Mouse (Mus musculus) neural tube, embryonic 14.5 days (tissue): ENCODE measurements around the gene Nell1. TPM values are rescaled to one million over a fixed set of nuclear protein-coding genes. Genes with fewer than 3 reads are reported as not detected.

Experiments
- ATAC-seq: fragments of 200-750 bp; cut with Nextera tagmentation; 2 replicates; pipeline ENCODE4 v1.8.0; 2017; ENCODE audit warnings: low read depth, mild to moderate bottlenecking, moderate TSS enrichment, moderate library complexity
- H3K27ac ChIP-seq: fragments of 300-500 bp; sonication (generic); 2 replicates; pipeline ENCODE4 v1.5.1; 2014; ENCODE audit warnings: low read depth, mild to moderate bottlenecking, control low read depth, low read length, moderate library complexity, mixed read lengths
- H3K27me3 ChIP-seq: fragments of 300-500 bp; sonication (generic); 2 replicates; pipeline ENCODE4 v1.6.1; 2014; ENCODE audit warnings: low read length; ENCODE audit not compliant: control insufficient read depth, insufficient read depth
- H3K36me3 ChIP-seq: fragments of 300-500 bp; sonication (generic); 2 replicates; pipeline ENCODE4 v1.6.1; 2014; ENCODE audit warnings: low read length, mixed read lengths; ENCODE audit not compliant: control insufficient read depth, insufficient read depth
- H3K4me1 ChIP-seq: fragments of 300-500 bp; sonication (generic); 2 replicates; pipeline ENCODE4 v1.6.1; 2014; ENCODE audit warnings: low read length; ENCODE audit not compliant: control insufficient read depth, insufficient read depth
- H3K4me2 ChIP-seq: fragments of 300-500 bp; sonication (generic); 2 replicates; pipeline ENCODE4 v1.6.1; 2014; ENCODE audit warnings: mild to moderate bottlenecking, low read depth, low read length, control low read depth
- H3K4me3 ChIP-seq: fragments of 300-500 bp; sonication (generic); 2 replicates; pipeline ENCODE4 v1.5.1; 2014; ENCODE audit warnings: low read depth, low read length, control low read depth, mixed read lengths
- H3K9ac ChIP-seq: fragments of 300-500 bp; sonication (generic); replicated peaks from 2 replicates; pipeline ENCODE4 v1.6.1; 2014; ENCODE audit warnings: low read depth, mild to moderate bottlenecking, control low read depth, low read length, mixed read lengths
- H3K9me3 ChIP-seq: fragments of 300-500 bp; sonication (generic); 2 replicates; pipeline ENCODE4 v1.6.1; 2016; ENCODE audit warnings: low read length; ENCODE audit not compliant: control insufficient read depth
- WGBS: fragments of 180-500 bp; shearing (Covaris S2); extraction: QIAGEN DNeasy Blood & Tissue Kit; methylation state at CpG from one replicate; pipeline ENCODE4 v1.1.7; 2014; 5-methylcytosine and 5-hydroxymethylcytosine counted together
- polyA plus RNA-seq: library from polyadenylated mRNA; unstranded; fragments of >200 nt; fragmentation: Nextera tagmentation; extraction: Ambion mirVana; gene quantifications from 2 replicates; pipeline ENCODE4 v1.2.1, GENCODE M21; 2014

Nell1 gene
- polyA plus RNA-seq, 1 experiment from 2014 or later: 51.3 TPM

- no peaks in the 10 kb centered on the region for H3K4me1 ChIP-seq
- H3K27me3 ChIP-seq: no peaks in the 10 kb centered on the region
- no peak overlapping the region for H3K9ac ChIP-seq
- no peak overlapping the region for H3K4me3 ChIP-seq
- H3K4me2 ChIP-seq: no peak overlapping the region
- H3K9me3 ChIP-seq: no peaks in the 10 kb centered on the region
- no peaks in the 10 kb centered on the region for H3K36me3 ChIP-seq
- H3K27ac ChIP-seq: no peak overlapping the region
- no peak for ATAC-seq
- 48% methylated on average over 2 of the region's 2 CpGs for WGBS
Measured at GRCm38 (mm10) chr7:50005268-50005667, 30.6 kb downstream of the Nell1 start.

- Histone ChIP-seq H3K4me2 (no peak overlapping the region), H3K4me3 (no peak overlapping the region), H3K27ac (no peak overlapping the region), H3K27me3 (no peaks in the 10 kb centered on the region), H3K9me3 (no peaks in the 10 kb centered on the region), H3K9ac (no peak overlapping the region), H3K36me3 (no peaks in the 10 kb centered on the region), H3K4me1 (no peaks in the 10 kb centered on the region)
- WGBS: 78% methylated on average over 13 of the region's 13 CpGs
- no peak for ATAC-seq
Measured at GRCm38 (mm10) chr7:50035187-50036153, 60.8 kb downstream of the Nell1 start.

GRCm38 (mm10) chr7:50041112-50041511 lies 66.4 kb downstream of the Nell1 start:
- no peaks in the 10 kb centered on the region for H3K4me1 ChIP-seq
- no peaks in the 10 kb centered on the region for H3K27me3 ChIP-seq
- H3K27ac ChIP-seq: no peak overlapping the region
- H3K9ac ChIP-seq: no peak overlapping the region
- no peak for ATAC-seq
- H3K36me3 ChIP-seq: no peaks in the 10 kb centered on the region
- WGBS: 43% methylated on average over 6 of the region's 6 CpGs
- H3K4me3 ChIP-seq: no peak overlapping the region
- H3K9me3 ChIP-seq: no peaks in the 10 kb centered on the region
- no peak overlapping the region for H3K4me2 ChIP-seq

- H3K9ac ChIP-seq: no peak overlapping the region
- no peak overlapping the region for H3K4me3 ChIP-seq
- H3K4me1 ChIP-seq: no peaks in the 10 kb centered on the region
- no peak overlapping the region for H3K27ac ChIP-seq
- no peaks in the 10 kb centered on the region for H3K9me3 ChIP-seq
- peak; percentile 71; the same call in 1 of the 2 replicates for ATAC-seq
- H3K36me3 ChIP-seq: no peaks in the 10 kb centered on the region
- no peak overlapping the region for H3K4me2 ChIP-seq
- 62% methylated on average over 4 of the region's 4 CpGs for WGBS
- no peaks in the 10 kb centered on the region for H3K27me3 ChIP-seq
Measured at GRCm38 (mm10) chr7:50050144-50050543, 75.5 kb downstream of the Nell1 start.

- H3K27ac ChIP-seq: no peak overlapping the region
- H3K9ac ChIP-seq: no peak overlapping the region
- H3K4me3 ChIP-seq: no peak overlapping the region
- ATAC-seq: no peak
- no peaks in the 10 kb centered on the region for H3K27me3 ChIP-seq
- H3K4me1 ChIP-seq: no peaks in the 10 kb centered on the region
- 89% methylated on average over 2 of the region's 2 CpGs for WGBS
- H3K36me3 ChIP-seq: no peaks in the 10 kb centered on the region
- H3K9me3 ChIP-seq: no peaks in the 10 kb centered on the region
- no peak overlapping the region for H3K4me2 ChIP-seq
Measured at GRCm38 (mm10) chr7:50053704-50054103, 79.0 kb downstream of the Nell1 start.

GRCm38 (mm10) chr7:50094461-50094860 lies 119.8 kb downstream of the Nell1 start:
- Histone ChIP-seq H3K27me3 (no peaks in the 10 kb centered on the region), H3K9ac (no peak overlapping the region), H3K36me3 (no peaks in the 10 kb centered on the region), H3K27ac (no peak overlapping the region), H3K9me3 (no peaks in the 10 kb centered on the region), H3K4me3 (no peak overlapping the region), H3K4me2 (no peak overlapping the region), H3K4me1 (no peaks in the 10 kb centered on the region)
- 78% methylated on average over 5 of the region's 5 CpGs for WGBS
- no peak for ATAC-seq

- no peak for ATAC-seq
- WGBS: 34% methylated on average over 8 of the region's 8 CpGs
- H3K4me2 ChIP-seq: no peak overlapping the region
- H3K4me1 ChIP-seq: no peaks in the 10 kb centered on the region
- H3K9me3 ChIP-seq: no peaks in the 10 kb centered on the region
- H3K27me3 ChIP-seq: no peaks in the 10 kb centered on the region
- H3K4me3 ChIP-seq: no peak overlapping the region
- no peak overlapping the region for H3K9ac ChIP-seq
- H3K27ac ChIP-seq: no peak overlapping the region
- H3K36me3 ChIP-seq: no peaks in the 10 kb centered on the region
Measured at GRCm38 (mm10) chr7:50105612-50106321, 131.1 kb downstream of the Nell1 start.

GRCm38 (mm10) chr7:50107261-50107660 lies 132.6 kb downstream of the Nell1 start:
- H3K27ac ChIP-seq: no peak overlapping the region
- no peaks in the 10 kb centered on the region for H3K9me3 ChIP-seq
- H3K27me3 ChIP-seq: no peaks in the 10 kb centered on the region
- no peak overlapping the region for H3K4me3 ChIP-seq
- H3K9ac ChIP-seq: no peak overlapping the region
- no peaks in the 10 kb centered on the region for H3K4me1 ChIP-seq
- 71% methylated on average over 2 of the region's 2 CpGs for WGBS
- H3K36me3 ChIP-seq: no peaks in the 10 kb centered on the region
- ATAC-seq: no peak
- no peak overlapping the region for H3K4me2 ChIP-seq

- no peak for ATAC-seq
- 90% methylated on average over 5 of the region's 5 CpGs for WGBS
- H3K9me3 ChIP-seq: no peaks in the 10 kb centered on the region
Measured at GRCm38 (mm10) chr7:50118348-50118747, 143.7 kb downstream of the Nell1 start.

More at GRCm38 (mm10) chr7:50118348-50118747, 143.7 kb downstream of the Nell1 start:
- Histone ChIP-seq H3K36me3 (no peaks in the 10 kb centered on the region), H3K27ac (no peak overlapping the region), H3K27me3 (no peaks in the 10 kb centered on the region), H3K4me1 (no peaks in the 10 kb centered on the region), H3K9ac (no peak overlapping the region), H3K4me2 (no peak overlapping the region), H3K4me3 (no peak overlapping the region)
